Mouse (Mus musculus) liver, postnatal 0 days (tissue): ENCODE measurements at regions not wholly inside any gene's neighbourhood (a gene's known extent, or its start where the extent isn't known, plus 50 kb on each side); places are given as distances from the start of the nearest gene placed in this dataset.

Source experiments
- CTCF ChIP-seq: sonication (generic); IDR thresholded peaks from 2 replicates; pipeline ENCODE4 v1.5.1; 2016; ENCODE audit warnings: antibody characterized with exemption, low read depth
- EP300 ChIP-seq: IDR thresholded peaks from 2 replicates; pipeline ENCODE4 v1.6.1; 2016; ENCODE audit warnings: antibody characterized with exemption, low read depth, mild to moderate bottlenecking

GRCm38 (mm10) chr13:118975519-118975918 is 305.9 kb downstream of the Fgf10 start:
- TF ChIP-seq CTCF, result no peak
- TF ChIP-seq EP300, result no peak
